Mouse (Mus musculus) CD4-positive, CD25-positive, alpha-beta regulatory T cell, adult 2 months (primary cell): ENCODE data around the gene Galnt10.

Source experiments
- DNase-seq: peaks from one replicate; pipeline ENCODE4 v3.0.0-alpha.2; 2012; ENCODE audit warnings: low read depth, low spot score

The Galnt10 gene

GRCm38 (mm10) chr11:57635148-57635547 lies 10.1 kb upstream of the Galnt10 start:
- DNase-seq: no peak

- no peak for DNase-seq
Observed at GRCm38 (mm10) chr11:57643691-57644090, 1.6 kb upstream of the Galnt10 start.

- peak; percentile 72 for DNase-seq
Observed at GRCm38 (mm10) chr11:57644245-57645017, 811 bp upstream of the Galnt10 start.

- peak; percentile 35 for DNase-seq
Observed at GRCm38 (mm10) chr11:57645847-57646246, 605 bp downstream of the Galnt10 start.

GRCm38 (mm10) chr11:57646416-57646815 lies 1.2 kb downstream of the Galnt10 start:
- no peak for DNase-seq

GRCm38 (mm10) chr11:57646940-57647339 lies 1.7 kb downstream of the Galnt10 start:
- no peak for DNase-seq

- no peak for DNase-seq
Observed at GRCm38 (mm10) chr11:57647446-57647845, 2.2 kb downstream of the Galnt10 start.

GRCm38 (mm10) chr11:57648196-57648800 lies 3.1 kb downstream of the Galnt10 start:
- DNase-seq: no peak

- no peak for DNase-seq
Observed at GRCm38 (mm10) chr11:57649269-57649668, 4.0 kb downstream of the Galnt10 start.

GRCm38 (mm10) chr11:57649671-57650070 lies 4.4 kb downstream of the Galnt10 start:
- DNase-seq: no peak

GRCm38 (mm10) chr11:57650867-57651266 lies 5.6 kb downstream of the Galnt10 start:
- no peak for DNase-seq

- no peak for DNase-seq
Observed at GRCm38 (mm10) chr11:57651281-57651810, 6.1 kb downstream of the Galnt10 start.

GRCm38 (mm10) chr11:57652206-57652922 lies 7.1 kb downstream of the Galnt10 start:
- peak; percentile 41 for DNase-seq

GRCm38 (mm10) chr11:57652923-57653660 lies 7.8 kb downstream of the Galnt10 start:
- no peak for DNase-seq

- DNase-seq: no peak
Observed at GRCm38 (mm10) chr11:57653796-57654195, 8.6 kb downstream of the Galnt10 start.

- DNase-seq: no peak
Observed at GRCm38 (mm10) chr11:57654386-57654785, 9.1 kb downstream of the Galnt10 start.

- DNase-seq: no peak
Observed at GRCm38 (mm10) chr11:57654977-57655397, 9.7 kb downstream of the Galnt10 start.

GRCm38 (mm10) chr11:57655669-57656325 lies 10.6 kb downstream of the Galnt10 start:
- DNase-seq: no peak

- no peak for DNase-seq
Observed at GRCm38 (mm10) chr11:57656602-57657275, 11.5 kb downstream of the Galnt10 start.

GRCm38 (mm10) chr11:57657370-57658072 lies 12.3 kb downstream of the Galnt10 start:
- DNase-seq: no peak
